ENCODE assay signal across 7 mouse cellular contexts in the genomic region with DNA sequence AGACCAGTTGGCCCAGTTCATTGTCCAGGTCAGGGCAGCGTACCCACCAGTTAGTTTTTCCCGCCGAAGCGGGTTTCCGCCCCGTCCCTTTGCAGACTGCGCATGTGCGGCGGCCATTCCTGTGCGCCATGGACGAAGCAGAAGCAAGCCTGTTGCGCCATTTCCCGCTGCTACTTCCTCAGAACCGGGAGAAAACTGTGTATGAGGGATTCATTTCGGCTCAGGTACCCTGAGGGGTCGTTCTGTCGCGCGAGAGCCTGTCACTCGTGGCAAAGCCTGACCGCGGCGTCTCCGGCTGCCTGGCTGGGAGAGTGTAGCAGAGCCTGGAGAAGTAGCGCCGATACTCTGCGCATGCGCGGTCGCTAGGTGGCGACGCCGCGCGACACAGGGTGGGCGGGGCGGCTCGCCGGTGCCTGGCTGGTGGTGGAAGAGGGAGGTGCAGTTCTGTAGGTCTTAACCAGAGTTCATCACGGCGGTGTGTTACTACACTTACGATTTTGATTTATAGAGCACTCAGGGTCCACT. TPM values are rescaled to one million over a fixed set of nuclear protein-coding genes. Genes with fewer than 3 reads are reported as not detected.
DNase-seq lines count a peak whose midpoint lies in the region; ATAC-seq and TF ChIP-seq lines count a peak whose summit lies in the region.

No protein-coding gene starts in this region.

- ATAC-seq in intestine, postnatal 0 days: peak; percentile 100
- ATAC-seq in midbrain, embryonic 12.5 days (ENCODE audit: low FRiP score, low read depth): peak; percentile 100

- H3K4me3 ChIP-seq in embryonic facial prominence, embryonic 10.5 days: peak overlapping the region; percentile 74
- peak overlapping the region; percentile 79 for H3K4me3 ChIP-seq in intestine, postnatal 0 days (ENCODE audit: low read depth, low read length)
- peak overlapping the region; percentile 74 for H3K4me3 ChIP-seq in midbrain, embryonic 12.5 days
- peak overlapping the region; percentile 82 for H3K4me3 ChIP-seq in small intestine, adult 2 months (ENCODE audit: low read depth, low read length)

- peak; percentile 69 for TF ChIP-seq POLR2A in small intestine, adult 2 months (IDR thresholded peaks at IDR 0.05; ENCODE audit: low read depth, low read length)

- peaks cover 11% of the 10 kb centered on the region for H3K4me1 ChIP-seq in embryonic facial prominence, embryonic 10.5 days
- no peaks in the 10 kb centered on the region for H3K4me1 ChIP-seq in intestine, postnatal 0 days (replicated peaks; ENCODE audit: control insufficient read depth, insufficient read depth, low read length)
- 0 out of 2 replicates have a peak, but pooled peaks cover 3% of the 10 kb centered on the region for H3K4me1 ChIP-seq in midbrain, embryonic 12.5 days
- H3K4me1 ChIP-seq in small intestine, adult 2 months (ENCODE audit: control insufficient read depth, insufficient read depth, insufficient read length, low read length): 0 out of 2 replicates have a peak, but pooled peaks cover 1% of the 10 kb centered on the region

- peak overlapping the region; percentile 99 for H3K27ac ChIP-seq in embryonic facial prominence, embryonic 10.5 days (replicated peaks)
- peak overlapping the region; percentile 60 for H3K27ac ChIP-seq in intestine, postnatal 0 days (ENCODE audit: low read depth, low read length)
- peak overlapping the region; percentile 61 for H3K27ac ChIP-seq in midbrain, embryonic 12.5 days (replicated peaks)
- peak overlapping the region; percentile 80 for H3K27ac ChIP-seq in small intestine, adult 2 months (ENCODE audit: insufficient read depth, low read depth, low read length)

- WGBS in embryonic facial prominence, embryonic 10.5 days: under 1% methylated on average over 42 of the region's 42 CpGs
- WGBS in intestine, postnatal 0 days: under 1% methylated on average over 42 of the region's 42 CpGs
- under 1% methylated on average over 42 of the region's 42 CpGs for WGBS in midbrain, embryonic 12.5 days
- under 1% methylated on average over 42 of the region's 42 CpGs for WGBS in small intestine, adult 2 months

- intact Hi-C loops in left cerebral cortex, postnatal 4 days (cut with DNase I): no loop called here

- H3K27me3 ChIP-seq in embryonic facial prominence, embryonic 10.5 days (replicated peaks; ENCODE audit: low read depth, poor library complexity, severe bottlenecking): no peaks in the 10 kb centered on the region
- no peaks in the 10 kb centered on the region for H3K27me3 ChIP-seq in intestine, postnatal 0 days (replicated peaks; ENCODE audit: control insufficient read depth, insufficient read depth, low read length)
- H3K27me3 ChIP-seq in midbrain, embryonic 12.5 days: no peaks in the 10 kb centered on the region
- no peaks in the 10 kb centered on the region for H3K27me3 ChIP-seq in small intestine, adult 2 months (ENCODE audit: control insufficient read depth, insufficient read depth, low read length)

- no peaks in the 10 kb centered on the region for H3K9me3 ChIP-seq in embryonic facial prominence, embryonic 10.5 days
- H3K9me3 ChIP-seq in intestine, postnatal 0 days (ENCODE audit: control insufficient read depth): no peaks in the 10 kb centered on the region
- no peaks in the 10 kb centered on the region for H3K9me3 ChIP-seq in midbrain, embryonic 12.5 days

- no peaks in the 10 kb centered on the region; the same call in 1 of the 2 replicates for H3K36me3 ChIP-seq in embryonic facial prominence, embryonic 10.5 days (replicated peaks)
- H3K36me3 ChIP-seq in intestine, postnatal 0 days (ENCODE audit: control insufficient read depth, insufficient read depth): no peaks in the 10 kb centered on the region
- 0 out of 2 replicates have a peak, but pooled peaks cover 3% of the 10 kb centered on the region for H3K36me3 ChIP-seq in midbrain, embryonic 12.5 days
- no peaks in the 10 kb centered on the region for H3K36me3 ChIP-seq in small intestine, adult 2 months (ENCODE audit: control insufficient read depth, insufficient read depth, low read length)

- peak; percentile 75 for TF ChIP-seq CTCF in intestine, postnatal 0 days (IDR thresholded peaks at IDR 0.05; ENCODE audit: low read depth)
- TF ChIP-seq CTCF in small intestine, adult 2 months (IDR thresholded peaks at IDR 0.05; ENCODE audit: extremely low read depth, insufficient read length, insufficient replicate concordance, low read depth, low read length): peak; percentile 36; the same call in 1 of the 2 replicates

- H3K9ac ChIP-seq in intestine, postnatal 0 days (ENCODE audit: low read depth, low read length): peak overlapping the region; percentile 73
- H3K9ac ChIP-seq in midbrain, embryonic 12.5 days (replicated peaks): peak overlapping the region; percentile 59

- DNase-seq in adrenal gland, postnatal 10 days: peak; percentile 94
- DNase-seq in embryonic facial prominence, embryonic 10.5 days (ENCODE audit: low spot score): peak; percentile 95
- DNase-seq in gonadal fat pad, adult 2 months (ENCODE audit: low read depth): peak; percentile 51
- DNase-seq in left cerebral cortex, postnatal 4 days: peak; percentile 95

- H3K4me2 ChIP-seq in intestine, postnatal 0 days (replicated peaks; ENCODE audit: low read depth): peak overlapping the region; percentile 66
- H3K4me2 ChIP-seq in midbrain, embryonic 12.5 days (replicated peaks): peak overlapping the region; percentile 56

RNA-seq across cellular contexts. Expression of gene Fancl, which starts 1.2 kb away (rescaled TPM):
- total RNA-seq in adrenal gland, postnatal 10 days (2021): 10 to 100 TPM; 12.2 to 17.6 TPM
- polyA plus RNA-seq in embryonic facial prominence, embryonic 10.5 days (2016; fragmentation: Nextera tagmentation; extraction: Ambion mirVana): 30.3 and 36.0 TPM in 2 replicates
- 3.5 and 4.0 TPM in 2 replicates for polyA plus RNA-seq in gonadal fat pad, adult 2 months (2012; rRNA removed)
- polyA plus RNA-seq in intestine, postnatal 0 days (2015; fragmentation: Nextera tagmentation; extraction: Ambion mirVana): 10.3 and 10.4 TPM in 2 replicates
- 10 to 100 TPM; 10.6 to 12.1 TPM for total RNA-seq in left cerebral cortex, postnatal 4 days (2021)
- polyA plus RNA-seq in midbrain, embryonic 12.5 days (2016; fragmentation: Nextera tagmentation; extraction: Ambion mirVana): 23.0 and 24.7 TPM in 2 replicates
- polyA plus RNA-seq in small intestine, adult 2 months (2012; rRNA removed): 0.15 and 0.27 TPM in 2 replicates

Comparison
In these comparisons a context has a peak if more than half of its experiments do, and no peak if none do; other contexts are left out.
1. Peak in every context shown above with its lines: DNase-seq, ATAC-seq, H3K4me3 ChIP-seq and H3K27ac ChIP-seq.